Mouse (Mus musculus): ENCODE results near the gene Cc2d1a.

DNA sequence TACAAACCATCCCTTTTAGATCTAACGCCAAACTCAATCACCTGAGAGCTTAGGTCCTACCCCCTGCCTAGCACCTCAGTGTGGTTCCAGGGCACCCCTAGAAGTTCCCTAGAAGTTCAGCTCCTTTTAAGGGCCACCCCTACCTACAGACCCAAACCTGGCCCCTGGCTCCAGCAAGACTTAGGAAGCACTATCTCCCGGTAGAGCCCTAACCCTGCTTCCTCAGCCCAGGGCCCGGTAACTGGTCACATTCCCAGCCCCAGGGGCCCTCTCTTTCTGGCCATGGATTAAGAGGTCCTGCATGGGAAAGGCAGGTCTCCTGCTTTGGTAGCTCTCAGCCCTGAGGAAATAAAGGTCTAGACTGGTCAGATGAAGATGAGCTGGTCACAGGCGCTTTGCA is 32.2 kb upstream of the Cc2d1a start:
- TF ChIP-seq CTCF (IDR thresholded peaks at IDR 0.05; ENCODE audit: low read depth, low read length) (no peak), POLR2A (IDR thresholded peaks at IDR 0.05; ENCODE audit: borderline replicate concordance, low read depth, low read length) (no peak)
